Mouse (Mus musculus) olfactory bulb, adult 2 months (tissue): ENCODE results near the gene Tenm3.

Experiments
- CTCF ChIP-seq: fragments of 200-500 bp; IDR thresholded peaks from 2 replicates; pipeline ENCODE4 v1.5.1; 2012; ENCODE audit warnings: low read depth, mild to moderate bottlenecking, low read length, moderate library complexity; ENCODE audit not compliant: insufficient read depth
- POLR2A ChIP-seq: fragments of 200-500 bp; IDR thresholded peaks from 2 replicates; pipeline ENCODE4 v1.6.1; 2012; ENCODE audit warnings: mild to moderate bottlenecking, low read depth, low read length, moderate library complexity; ENCODE audit not compliant: insufficient read depth

- TF ChIP-seq POLR2A (no peak), CTCF (no peak)
Measured at GRCm38 (mm10) chr8:48224753-48225152, 619.0 kb downstream of the Tenm3 start.
